Mouse (Mus musculus) CH12F3 (cell line): ENCODE measurements around the gene Sirt3.

Source experiments
- in situ Hi-C: fragments of 300-500 bp; cut with MboI; formaldehyde crosslinking; loops from 2 replicates; pipeline ENCODE4 v1.14.3; 2020; ENCODE audit warnings: low sequenced_read_pairs

The Sirt3 gene

GRCm38 (mm10) chr7:140821305-140821652 lies 60.8 kb downstream of the Sirt3 start:
- in situ Hi-C loops: no loop called here

GRCm38 (mm10) chr7:140820173-140820572 lies 61.9 kb downstream of the Sirt3 start:
- in situ Hi-C loops: no loop called here
